Mouse (Mus musculus) kidney, postnatal 0 days (tissue): ENCODE measurements at regions not wholly inside any gene's neighbourhood (a gene's known extent, or its start where the extent isn't known, plus 50 kb on each side); places are given as distances from the start of the nearest gene placed in this dataset.
"Not testable (repeated sequence)": the region's sequence is repeated elsewhere in the genome, so short reads cannot be mapped to it uniquely, and the experiment has no call there.

Experiments
- ATAC-seq: fragments of 200-750 bp; cut with Nextera tagmentation; replicated peaks from 2 replicates; pipeline ENCODE4 v1.8.0; 2017; ENCODE audit warnings: low read depth, moderate number of reproducible peaks, moderate TSS enrichment, moderate library complexity; ENCODE audit not compliant: low FRiP score
- DNase-seq: peaks from one replicate; pipeline ENCODE4 v3.0.0-alpha.2; 2016; ENCODE audit warnings: low spot score
- H3K27ac ChIP-seq: fragments of 300-500 bp; sonication (generic); 2 replicates; pipeline ENCODE4 v1.5.1; 2014; ENCODE audit warnings: mild to moderate bottlenecking
- H3K27me3 ChIP-seq: fragments of 300-500 bp; sonication (generic); 2 replicates; pipeline ENCODE4 v1.6.1; 2014; ENCODE audit warnings: low read length, mixed read lengths; ENCODE audit not compliant: insufficient read depth
- H3K36me3 ChIP-seq: fragments of 300-500 bp; sonication (generic); 2 replicates; pipeline ENCODE4 v1.6.1; 2014; ENCODE audit warnings: low read length, mixed read lengths; ENCODE audit not compliant: insufficient read depth
- H3K4me1 ChIP-seq: fragments of 300-500 bp; sonication (generic); replicated peaks from 2 replicates; pipeline ENCODE4 v1.6.1; 2014; ENCODE audit warnings: antibody characterized with exemption, low read length, mixed read lengths; ENCODE audit not compliant: insufficient read depth
- H3K4me2 ChIP-seq: fragments of 300-500 bp; sonication (generic); 2 replicates; pipeline ENCODE4 v1.6.1; 2014; ENCODE audit warnings: mild to moderate bottlenecking, low read length, moderate library complexity, mixed read lengths
- H3K4me3 ChIP-seq: fragments of 300-500 bp; sonication (generic); replicated peaks from 2 replicates; pipeline ENCODE4 v1.5.1; 2014; ENCODE audit warnings: low read depth, low read length
- H3K9ac ChIP-seq: fragments of 300-500 bp; sonication (generic); 2 replicates; pipeline ENCODE4 v1.6.1; 2014; ENCODE audit warnings: low read depth, low read length
- H3K9me3 ChIP-seq: fragments of 300-500 bp; sonication (generic); replicated peaks from 2 replicates; pipeline ENCODE4 v1.6.1; 2016; ENCODE audit warnings: low read length, inconsistent platforms, mixed read lengths
- CTCF ChIP-seq: IDR thresholded peaks from 2 replicates; pipeline ENCODE4 v1.5.1; 2016; ENCODE audit warnings: antibody characterized with exemption, low read depth, mild to moderate bottlenecking, moderate library complexity
- WGBS: fragments of 180-500 bp; shearing (Covaris S2); extraction: QIAGEN DNeasy Blood & Tissue Kit; methylation state at CpG from one replicate; pipeline ENCODE4 v1.1.7; 2014; 5-methylcytosine and 5-hydroxymethylcytosine counted together

DNA sequence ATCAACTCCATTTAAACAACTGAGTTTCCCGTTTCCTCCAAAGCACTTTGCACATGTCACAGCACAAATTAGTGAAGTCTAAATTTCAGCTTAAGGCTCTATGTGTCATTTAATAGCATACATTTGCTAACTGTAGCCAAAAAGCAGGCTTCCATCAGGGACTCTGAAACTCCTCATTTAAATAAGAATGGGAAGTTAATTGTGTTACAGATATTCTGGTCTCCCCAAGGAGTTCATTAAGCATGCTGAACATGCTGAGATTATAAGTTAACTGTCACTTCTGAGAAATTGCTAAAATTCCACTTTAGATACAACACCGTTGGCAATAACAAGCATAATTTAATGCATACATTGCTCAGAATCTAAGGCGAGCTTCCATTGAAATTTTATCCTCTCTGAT is 1863.3 kb upstream of the Pcdh20 start:
- H3K4me3 ChIP-seq = no peak overlapping the region
- no peaks in the 10 kb centered on the region for H3K27me3 ChIP-seq
- no peak for TF ChIP-seq CTCF
- no peaks in the 10 kb centered on the region for H3K36me3 ChIP-seq
- no peak for DNase-seq
- 64% methylated on average over 3 of the region's 3 CpGs for WGBS
- H3K9ac ChIP-seq = no peak overlapping the region
- no peak overlapping the region for H3K4me2 ChIP-seq
- ATAC-seq = no peak
- no peaks in the 10 kb centered on the region for H3K9me3 ChIP-seq
- H3K4me1 ChIP-seq = no peaks in the 10 kb centered on the region
- no peak overlapping the region for H3K27ac ChIP-seq

DNA sequence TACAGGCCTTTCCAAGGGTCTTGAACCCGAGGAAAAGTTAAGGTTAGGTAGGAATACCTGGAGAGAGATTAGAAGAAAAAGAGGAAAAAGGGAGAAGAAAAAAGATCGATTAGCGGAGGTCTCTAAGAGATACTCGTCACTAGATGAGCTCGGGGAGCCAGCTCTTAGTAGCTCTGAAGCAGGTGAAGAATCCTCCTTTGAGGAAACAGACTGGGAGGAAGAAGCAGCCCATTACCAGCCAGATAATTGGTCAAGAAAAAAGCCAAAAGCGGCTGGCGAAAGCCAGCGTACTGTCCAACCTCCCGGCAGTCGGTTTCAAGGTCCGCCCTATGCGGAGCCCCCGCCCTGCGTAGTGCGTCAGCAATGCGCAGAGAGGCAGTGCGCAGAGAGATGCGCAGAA is 1824.3 kb upstream of the Pcdh20 start:
- 94% methylated on average over 11 of the region's 18 CpGs for WGBS
- ATAC-seq, H3K4me1 ChIP-seq: not testable (repeated sequence)

DNA sequence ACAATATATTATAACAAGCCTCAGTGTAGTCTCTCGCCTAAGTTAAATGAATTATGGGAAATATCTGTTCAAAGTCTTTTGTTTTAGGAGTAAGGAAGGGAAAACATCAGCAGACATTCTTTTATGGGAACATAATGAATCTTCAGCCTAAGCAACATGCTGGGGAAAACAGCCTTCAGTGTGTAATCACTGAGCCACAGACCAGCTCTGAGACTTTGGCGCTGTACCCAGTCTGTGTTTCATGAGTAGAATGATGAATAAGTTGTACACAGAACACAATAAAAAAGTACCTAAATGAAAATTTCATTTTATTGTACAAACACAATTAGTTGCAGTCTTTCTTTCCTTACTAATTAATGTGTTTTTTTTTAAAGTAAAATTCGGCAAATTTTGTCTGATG is 1774.8 kb upstream of the Pcdh20 start:
- no peak overlapping the region for H3K4me3 ChIP-seq
- no peak overlapping the region for H3K27ac ChIP-seq
- 70% methylated on average over 3 of the region's 3 CpGs for WGBS
- H3K4me1 ChIP-seq = no peaks in the 10 kb centered on the region
- no peak for TF ChIP-seq CTCF
- DNase-seq (no peak), ATAC-seq (no peak)
- H3K9me3 ChIP-seq = no peaks in the 10 kb centered on the region
- H3K27me3 ChIP-seq = no peaks in the 10 kb centered on the region
- no peaks in the 10 kb centered on the region for H3K36me3 ChIP-seq
- no peak overlapping the region for H3K4me2 ChIP-seq
- H3K9ac ChIP-seq = no peak overlapping the region

More for the DNA sequence above, 1824.3 kb upstream of the Pcdh20 start:
- not testable (repeated sequence) for H3K4me3 ChIP-seq, H3K4me2 ChIP-seq, H3K9me3 ChIP-seq, H3K27ac ChIP-seq, H3K9ac ChIP-seq, DNase-seq, H3K27me3 ChIP-seq, H3K36me3 ChIP-seq

- TF ChIP-seq CTCF = no peak
- Histone ChIP-seq H3K27ac (no peak overlapping the region), H3K4me1 (no peaks in the 10 kb centered on the region), H3K9ac (no peak overlapping the region), H3K4me3 (no peak overlapping the region), H3K36me3 (no peaks in the 10 kb centered on the region), H3K27me3 (no peaks in the 10 kb centered on the region), H3K4me2 (no peak overlapping the region), H3K9me3 (no peaks in the 10 kb centered on the region)
- no peak for ATAC-seq
- DNase-seq = no peak
- WGBS = 86% methylated on average over 5 of the region's 5 CpGs
Measured at GRCm38 (mm10) chr14:90232661-90233060, 1761.5 kb upstream of the Pcdh20 start.

GRCm38 (mm10) chr14:90200294-90200693 is 1729.1 kb upstream of the Pcdh20 start:
- Histone ChIP-seq H3K27me3 (no peaks in the 10 kb centered on the region), H3K9me3 (no peaks in the 10 kb centered on the region), H3K27ac (no peak overlapping the region), H3K4me2 (no peak overlapping the region), H3K36me3 (no peaks in the 10 kb centered on the region), H3K9ac (no peak overlapping the region), H3K4me3 (no peak overlapping the region), H3K4me1 (no peaks in the 10 kb centered on the region)
- no peak for TF ChIP-seq CTCF
- DNase-seq (no peak), ATAC-seq (no peak)

DNA sequence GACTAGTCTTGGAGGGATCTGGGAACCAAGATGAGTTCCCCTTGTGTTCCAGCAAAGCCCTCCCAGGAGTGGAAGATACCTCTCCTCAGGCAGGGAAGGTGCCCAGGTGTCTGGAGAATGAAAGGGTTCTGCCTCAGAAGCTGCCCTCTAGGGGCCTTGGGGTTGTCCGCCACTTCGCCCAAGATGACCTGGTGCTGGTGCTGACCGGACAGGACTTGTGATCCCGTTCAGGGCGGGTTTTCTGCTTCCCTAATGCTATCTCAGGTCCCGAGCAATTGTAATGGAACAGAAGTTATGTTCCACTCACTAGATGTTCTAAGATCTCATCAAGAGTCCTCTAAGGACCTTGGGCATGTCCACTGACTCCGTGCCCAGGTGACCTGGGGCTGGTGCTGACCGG is 1726.6 kb upstream of the Pcdh20 start:
- Histone ChIP-seq H3K4me1 (no peaks in the 10 kb centered on the region), H3K36me3 (no peaks in the 10 kb centered on the region), H3K4me2 (no peak overlapping the region), H3K9ac (no peak overlapping the region), H3K4me3 (no peak overlapping the region), H3K9me3 (no peaks in the 10 kb centered on the region), H3K27ac (no peak overlapping the region), H3K27me3 (no peaks in the 10 kb centered on the region)
- 90% methylated on average over 8 of the region's 8 CpGs for WGBS
- DNase-seq (no peak), ATAC-seq (no peak)
- TF ChIP-seq CTCF = no peak

DNA sequence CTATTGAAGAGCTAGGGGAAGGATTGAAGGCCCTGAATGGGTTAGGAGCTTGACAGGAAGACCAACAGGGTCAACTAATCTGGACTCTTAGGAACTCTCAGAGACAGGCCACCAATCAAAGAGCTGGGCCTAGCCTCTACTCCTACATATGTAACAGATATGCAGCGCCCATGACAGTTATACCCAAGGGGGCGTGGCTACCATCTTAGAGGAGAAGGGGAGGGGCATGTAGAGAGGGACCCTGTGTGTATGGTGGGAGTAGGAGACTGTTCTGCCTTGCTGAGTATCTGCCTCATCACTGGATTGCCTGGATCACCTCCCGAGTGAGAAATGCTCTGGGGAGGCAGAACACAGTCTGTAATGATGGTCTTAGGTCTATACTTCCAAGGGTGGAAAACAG is 1701.5 kb upstream of the Pcdh20 start:
- H3K9ac ChIP-seq = no peak overlapping the region
- 80% methylated on average over 3 of the region's 3 CpGs for WGBS
- ATAC-seq = no peak

More for the DNA sequence above, 1701.5 kb upstream of the Pcdh20 start:
- no peak overlapping the region for H3K27ac ChIP-seq
- no peaks in the 10 kb centered on the region for H3K27me3 ChIP-seq
- DNase-seq = no peak
- H3K4me2 ChIP-seq = no peak overlapping the region
- no peak overlapping the region for H3K4me3 ChIP-seq
- H3K4me1 ChIP-seq = no peaks in the 10 kb centered on the region
- no peaks in the 10 kb centered on the region for H3K9me3 ChIP-seq
- no peaks in the 10 kb centered on the region for H3K36me3 ChIP-seq
- no peak for TF ChIP-seq CTCF
